8 mouse cellular contexts compared by ENCODE assay signal in genomic region chr6:39205064-39205649, GRCm38 (mm10). TPM values are rescaled to one million over a fixed set of nuclear protein-coding genes. Genes with fewer than 3 reads are reported as not detected.
A peak's percentile ranks its signal among the peaks of the same experiment; 100 is the strongest.
DNase-seq lines count a peak whose midpoint lies in the region.

No protein-coding gene starts in this region.

- peak; percentile 79 to 95 for DNase-seq in adrenal gland, adult (ENCODE audit: inconsistent age in 2 of 2, low spot score in 1 of 2)
- DNase-seq in embryo, embryonic 10.5 days (ENCODE audit: low spot score): peak; percentile 91
- DNase-seq in gastrocnemius, postnatal 10 days: peak; percentile 61
- DNase-seq in hindlimb bud, embryonic 11.5 days (ENCODE audit: extremely low spot score, low read depth, low spot score): peak; percentile 86
- DNase-seq in left cerebral cortex, postnatal 25 days (ENCODE audit: low spot score in 2 of 2): peak; percentile 51 to 60
- DNase-seq in mesoderm, embryonic 11.5 days (ENCODE audit: low read depth, low spot score): peak; percentile 88
- DNase-seq in right cerebral cortex, postnatal 25 days: peak; percentile 55
- peak; percentile 72 to 85 for DNase-seq in urinary bladder, postnatal 36 days (ENCODE audit: low spot score in 2 of 2)

- intact Hi-C loops in left cerebral cortex, postnatal 25 days (cut with DNase I): loop anchor here (1.0 kb wide), 1 partner anchor 139 kb away; no protein-coding TSS in a partner anchor

RNA-seq across cellular contexts. Expression of gene Kdm7a, which starts 1.4 kb away (rescaled TPM):
- 10 to 100 TPM; 15.8 to 16.3 TPM for total RNA-seq in gastrocnemius, postnatal 10 days (2021)
- 10 to 100 TPM; 38.7 to 39.9 TPM for total RNA-seq in left cerebral cortex, postnatal 25 days (2021)

Comparison
In these comparisons a context has a peak if more than half of its experiments do, and no peak if none do; other contexts are left out.
1. Peak in every context shown above with its lines: DNase-seq.